Mouse (Mus musculus): ENCODE data around the gene Gm10477. TPM values are rescaled to one million over a fixed set of nuclear protein-coding genes. Genes with fewer than 3 reads are reported as not detected.

Gm10477 gene
- polyA plus RNA-seq, 1 experiment from 2014 or later = not detected

DNA sequence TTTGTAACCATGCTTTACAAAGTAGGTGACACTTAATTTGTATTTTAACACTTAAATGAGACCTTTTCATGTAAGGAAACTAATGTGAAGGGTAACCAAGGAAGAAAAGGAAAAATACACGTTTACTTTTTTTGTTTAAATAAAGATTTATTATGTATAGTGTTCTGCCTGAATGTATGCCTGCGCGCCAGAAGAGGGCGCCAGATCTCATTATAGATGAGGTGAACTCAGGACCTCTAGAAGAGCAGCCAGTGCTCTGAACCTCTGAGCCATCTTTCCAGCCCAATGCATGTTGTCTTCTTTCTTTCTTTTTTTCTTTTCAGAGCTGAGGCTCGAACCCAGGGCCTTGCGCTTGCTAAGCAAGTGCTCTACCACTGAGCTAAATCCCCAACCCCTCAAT is 47.9 kb downstream of the Gm10477 start:
- no peak overlapping the region for H3K4me2 ChIP-seq (ENCODE audit: low read length)
- no peak overlapping the region for H3K27ac ChIP-seq (replicated peaks; ENCODE audit: low read depth, low read length)
- WGBS = 22% methylated on average over 6 of the region's 6 CpGs
- DNase-seq (peak; percentile 17), ATAC-seq (ENCODE audit: low FRiP score, low TSS enrichment) (no peak)
- no peaks in the 10 kb centered on the region for H3K27me3 ChIP-seq (ENCODE audit: control insufficient read depth, insufficient read depth, low read length)
- H3K36me3 ChIP-seq (ENCODE audit: control insufficient read depth, insufficient read depth, low read length) = no peaks in the 10 kb centered on the region
- no peak overlapping the region for H3K4me3 ChIP-seq (replicated peaks; ENCODE audit: low read depth, low read length)
- no peak overlapping the region for H3K9ac ChIP-seq (replicated peaks; ENCODE audit: low read length)
- H3K9me3 ChIP-seq (ENCODE audit: control insufficient read depth, low read length) = no peaks in the 10 kb centered on the region
- H3K4me1 ChIP-seq (ENCODE audit: control insufficient read depth, insufficient read depth, low read length) = no peaks in the 10 kb centered on the region

Other genes with a start within 250 kb of the Gm10477 start
- gene Zfp449, start 178.3 kb upstream of the Gm10477 start, polyA plus RNA-seq (2014; fragmentation: Nextera tagmentation; extraction: Ambion mirVana) = 4.5 and 6.4 TPM in 2 replicates
- gene Smim10l2a, start 150.2 kb upstream of the Gm10477 start, polyA plus RNA-seq (2014; fragmentation: Nextera tagmentation; extraction: Ambion mirVana) = 22.9 and 32.6 TPM in 2 replicates
- gene Gm2174, start 76.8 kb upstream of the Gm10477 start, polyA plus RNA-seq (2014; fragmentation: Nextera tagmentation; extraction: Ambion mirVana) = 1.5 and 1.9 TPM in 2 replicates
- 21.0 and 22.0 TPM in 2 replicates for gene Ints6l, start 69.9 kb upstream of the Gm10477 start, polyA plus RNA-seq (2014; fragmentation: Nextera tagmentation; extraction: Ambion mirVana)
- gene Gm648, start 24.9 kb downstream of the Gm10477 start, polyA plus RNA-seq (2014; fragmentation: Nextera tagmentation; extraction: Ambion mirVana) = not detected in 2 replicates
- gene Mmgt1, start 73.3 kb downstream of the Gm10477 start, polyA plus RNA-seq (2014; fragmentation: Nextera tagmentation; extraction: Ambion mirVana) = 50.4 and 66.9 TPM in 2 replicates
- 48.7 and 55.1 TPM in 2 replicates for gene Slc9a6, start 85.0 kb downstream of the Gm10477 start, polyA plus RNA-seq (2014; fragmentation: Nextera tagmentation; extraction: Ambion mirVana)
- gene Fhl1, start 207.0 kb downstream of the Gm10477 start, polyA plus RNA-seq (2014; fragmentation: Nextera tagmentation; extraction: Ambion mirVana) = 156 and 171 TPM in 2 replicates

Measured in midbrain, embryonic 14.5 days (tissue).